Mouse (Mus musculus) liver (tissue): ENCODE results near the gene Gm21974.
"Not testable (repeated sequence)": the region's sequence is repeated elsewhere in the genome, so short reads cannot be mapped to it uniquely, and the experiment has no call there.

Source experiments
- DNase-seq: peaks from one replicate; pipeline ENCODE4 v3.0.0-alpha.2; 2020; ENCODE audit warnings: mixed read lengths

The Gm21974 gene

GRCm38 (mm10) chr7:127875627-127876001 is 19.6 kb downstream of the Gm21974 start:
- DNase-seq = peak; percentile 88

- DNase-seq = no peak
Observed at GRCm38 (mm10) chr7:127874812-127875626, 20.2 kb downstream of the Gm21974 start.

GRCm38 (mm10) chr7:127870136-127870821 is 25.0 kb downstream of the Gm21974 start:
- no peak for DNase-seq

DNA sequence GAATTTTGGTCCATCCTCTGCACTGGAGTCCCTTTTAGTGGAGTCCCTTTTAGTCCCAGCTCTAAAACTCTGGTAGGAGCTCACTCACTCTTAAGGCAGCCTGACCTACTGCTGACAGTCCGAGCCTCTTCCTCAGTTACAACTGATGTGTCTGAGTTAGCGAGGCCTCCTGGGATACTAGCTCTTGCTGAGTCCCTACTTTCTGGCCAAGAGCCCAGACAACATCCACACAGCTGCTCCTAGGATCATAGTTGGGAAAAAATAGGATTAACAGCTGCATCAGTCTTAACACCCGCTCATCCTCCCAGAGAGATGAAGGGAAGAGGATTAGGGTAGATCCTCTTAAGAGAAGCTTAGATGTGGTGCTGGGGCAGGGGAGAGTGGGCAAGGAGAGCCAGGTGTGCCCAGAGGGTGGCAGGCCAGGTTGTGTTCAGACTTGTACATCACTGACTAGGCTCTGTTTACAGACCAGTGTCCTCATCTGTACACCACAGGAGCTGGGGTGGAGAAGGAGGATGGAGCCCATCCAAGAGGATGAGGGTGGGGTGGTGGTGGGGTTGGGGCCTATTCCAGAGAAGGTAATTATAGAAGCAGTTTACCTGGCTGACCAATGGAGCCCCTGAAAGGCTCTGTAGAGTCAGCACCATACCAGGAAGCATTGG is 26.0 kb downstream of the Gm21974 start:
- no peak for DNase-seq

DNA sequence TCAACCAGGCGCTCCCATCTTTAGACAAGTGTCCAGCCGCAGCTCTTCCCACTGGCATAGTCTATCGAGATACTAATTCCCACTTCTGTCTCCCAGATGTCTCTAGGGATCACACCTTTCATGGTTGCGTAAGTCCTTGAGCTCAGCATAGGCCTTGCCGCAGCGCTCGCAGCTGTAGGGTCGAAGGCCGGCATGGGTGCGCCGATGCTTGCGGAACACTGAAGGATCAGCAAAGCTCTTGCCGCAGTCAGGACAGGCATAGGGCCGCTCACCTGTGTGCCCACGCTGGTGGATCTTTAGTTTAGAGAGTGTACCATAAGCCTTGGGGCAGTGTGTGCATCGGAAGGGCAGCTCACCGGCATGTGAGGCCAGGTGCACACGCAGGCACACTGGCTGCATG is 27.6 kb downstream of the Gm21974 start:
- DNase-seq = no peak

- no peak for DNase-seq
Observed at GRCm38 (mm10) chr7:127866434-127866833, 28.8 kb downstream of the Gm21974 start.

GRCm38 (mm10) chr7:127858258-127858657 is 37.0 kb downstream of the Gm21974 start:
- DNase-seq = peak; percentile 52

GRCm38 (mm10) chr7:127850906-127851305 is 44.3 kb downstream of the Gm21974 start:
- no peak for DNase-seq

- DNase-seq = no peak
Observed at GRCm38 (mm10) chr7:127849973-127850875, 45.0 kb downstream of the Gm21974 start.

DNA sequence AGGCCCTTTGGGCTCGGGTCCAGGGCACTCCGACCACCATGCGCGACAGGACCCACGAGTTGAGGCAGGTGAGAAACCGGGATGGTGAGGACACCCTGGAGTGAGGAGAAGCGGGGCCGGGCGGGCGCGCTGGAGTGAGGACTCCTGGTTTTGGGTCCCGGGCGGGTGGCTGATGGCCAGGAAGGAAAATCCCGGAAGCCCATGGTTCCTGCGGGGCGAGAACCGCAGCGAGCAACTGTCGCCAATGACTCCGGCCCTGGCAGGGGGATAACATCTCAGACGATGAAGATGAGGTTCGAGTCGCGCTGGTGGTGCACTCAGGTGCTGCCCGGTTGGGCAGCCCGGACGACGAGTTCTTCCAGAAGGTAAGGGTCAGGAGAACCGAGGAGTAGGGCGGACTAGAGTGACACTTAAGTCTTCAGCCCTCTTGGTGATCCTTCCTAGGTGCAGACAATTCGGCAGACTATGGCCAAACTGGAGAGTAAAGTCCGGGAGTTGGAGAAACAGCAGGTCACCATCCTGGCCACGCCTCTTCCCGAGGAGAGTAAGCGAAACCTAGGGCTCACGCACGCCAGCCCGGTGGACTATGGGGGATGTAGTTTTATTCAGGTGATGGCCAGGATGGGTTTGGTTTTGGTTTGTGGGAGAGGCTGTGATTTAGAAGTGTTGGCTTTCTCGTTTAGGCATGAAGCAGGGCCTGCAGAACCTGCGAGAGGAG is 53.1 kb downstream of the Gm21974 start:
- peak; percentile 84 for DNase-seq

DNA sequence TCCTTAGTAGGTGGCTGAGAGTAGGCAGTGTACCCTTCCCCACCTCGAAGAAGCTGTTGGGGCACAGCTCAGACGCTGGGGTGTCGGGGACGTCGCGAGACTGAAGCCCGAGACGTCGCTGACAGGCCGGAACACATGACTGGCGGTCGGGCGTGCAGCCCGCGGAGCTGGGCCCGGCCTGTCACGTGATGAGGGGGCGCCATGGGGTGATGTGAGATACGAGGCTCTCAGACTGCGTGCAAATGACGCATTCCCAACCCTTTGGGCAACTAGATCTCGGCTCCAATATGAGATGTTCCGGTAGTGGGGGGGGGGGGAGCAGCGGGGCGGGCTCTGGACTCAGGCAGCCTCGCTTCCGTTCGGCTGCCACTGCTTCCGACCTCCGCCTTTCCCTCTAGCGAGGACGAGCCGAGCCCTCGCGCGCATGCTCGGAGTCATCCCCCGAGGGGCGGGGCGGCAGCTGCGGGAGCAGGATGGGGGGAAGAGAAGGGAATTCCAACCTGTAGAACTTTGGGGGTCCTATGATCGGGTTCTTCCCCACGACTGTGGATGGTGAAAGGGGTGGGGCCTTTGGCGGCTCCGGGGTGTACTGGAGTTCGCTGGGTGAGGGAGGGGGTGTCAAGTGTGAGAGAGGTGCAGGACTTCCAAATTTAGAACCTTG is 53.8 kb downstream of the Gm21974 start:
- peak; percentile 93 for DNase-seq

- DNase-seq = peak; percentile 44
Observed at GRCm38 (mm10) chr7:127840886-127841285, 54.4 kb downstream of the Gm21974 start.

GRCm38 (mm10) chr7:127840031-127840430 is 55.2 kb downstream of the Gm21974 start:
- not testable (repeated sequence) for DNase-seq

DNA sequence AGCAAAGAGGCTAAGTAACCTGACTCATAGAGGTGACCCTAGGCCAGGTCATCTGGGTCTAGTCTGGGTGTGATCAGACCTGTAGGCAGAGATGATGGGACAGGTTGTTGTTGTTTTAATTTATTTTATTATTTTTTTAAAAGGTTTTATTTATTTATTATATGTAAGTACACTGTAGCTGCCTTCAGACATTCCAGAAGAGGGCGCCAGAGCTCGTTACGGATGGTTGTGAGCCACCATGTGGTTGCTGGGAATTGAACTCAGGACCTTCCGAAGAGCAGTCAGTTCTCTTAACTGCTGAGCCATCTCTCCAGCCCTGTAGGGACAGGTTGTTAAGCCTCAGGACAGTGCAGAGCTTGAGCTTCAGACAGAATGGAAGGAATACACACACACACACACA is 57.4 kb downstream of the Gm21974 start:
- not testable (repeated sequence) for DNase-seq

DNA sequence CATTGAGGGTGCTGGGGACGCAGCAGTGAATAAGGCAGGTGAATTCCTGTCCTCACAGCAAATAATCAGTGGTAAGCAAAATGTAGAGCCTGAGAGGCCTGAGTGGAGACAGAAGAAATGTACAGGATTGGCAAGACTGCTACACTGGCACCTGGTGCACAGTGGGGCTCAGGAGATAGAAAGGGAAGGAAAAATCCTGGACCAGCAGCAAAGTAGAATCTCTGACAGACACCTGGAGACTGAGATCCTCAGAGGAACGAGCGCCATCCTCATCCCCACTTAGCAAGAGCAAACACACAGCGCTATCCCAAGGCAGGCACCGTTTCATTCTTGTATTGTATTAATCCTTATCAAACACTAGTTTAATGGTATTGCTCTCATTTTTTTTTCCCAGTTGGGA is 57.8 kb downstream of the Gm21974 start:
- no peak for DNase-seq
